Mouse (Mus musculus): ENCODE measurements at regions not wholly inside any gene's neighbourhood (a gene's known extent, or its start where the extent isn't known, plus 50 kb on each side); places are given as distances from the start of the nearest gene placed in this dataset.

DNA sequence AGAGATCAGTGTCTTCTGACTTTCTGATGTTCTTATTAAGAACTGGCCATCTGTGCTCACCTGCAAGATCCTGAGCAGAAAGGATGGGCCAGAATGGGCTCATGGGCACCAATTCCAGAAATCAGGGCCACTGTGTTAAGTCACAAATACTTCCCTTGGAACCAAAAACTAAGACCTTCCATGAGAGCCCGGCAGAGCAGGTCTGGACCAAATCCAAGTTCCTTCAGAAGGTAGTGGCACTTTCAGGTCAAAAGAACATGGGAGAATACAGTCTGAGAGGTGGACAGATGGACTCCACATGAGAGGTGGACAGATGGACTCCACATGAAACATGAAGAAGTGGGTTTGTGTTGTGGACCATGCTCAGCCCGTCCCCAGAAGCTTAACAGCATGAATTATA lies 180.4 kb downstream of the Abhd5 start:
- no peak for ATAC-seq (replicated peaks; ENCODE audit: extremely low read depth, insufficient read depth, low FRiP score)
- H3K27ac ChIP-seq (ENCODE audit: low read length), result no peak overlapping the region
- no peak overlapping the region for H3K4me2 ChIP-seq (ENCODE audit: low read depth, low read length)
- H3K9me3 ChIP-seq (replicated peaks; ENCODE audit: control insufficient read depth, low read length), result no peaks in the 10 kb centered on the region
- peaks cover 4% of the 10 kb centered on the region; the same call in 1 of the 2 replicates for H3K4me1 ChIP-seq (ENCODE audit: control insufficient read depth, insufficient read depth, low read length)
- no peak overlapping the region for H3K9ac ChIP-seq (ENCODE audit: low read length)
- 73% methylated on average over 2 of the region's 2 CpGs for WGBS
- no peaks in the 10 kb centered on the region for H3K36me3 ChIP-seq (ENCODE audit: control insufficient read depth, insufficient read depth)
- no peak overlapping the region for H3K4me3 ChIP-seq (ENCODE audit: low read length)
- H3K27me3 ChIP-seq (ENCODE audit: control insufficient read depth, insufficient read depth, low read length), result no peaks in the 10 kb centered on the region

DNA sequence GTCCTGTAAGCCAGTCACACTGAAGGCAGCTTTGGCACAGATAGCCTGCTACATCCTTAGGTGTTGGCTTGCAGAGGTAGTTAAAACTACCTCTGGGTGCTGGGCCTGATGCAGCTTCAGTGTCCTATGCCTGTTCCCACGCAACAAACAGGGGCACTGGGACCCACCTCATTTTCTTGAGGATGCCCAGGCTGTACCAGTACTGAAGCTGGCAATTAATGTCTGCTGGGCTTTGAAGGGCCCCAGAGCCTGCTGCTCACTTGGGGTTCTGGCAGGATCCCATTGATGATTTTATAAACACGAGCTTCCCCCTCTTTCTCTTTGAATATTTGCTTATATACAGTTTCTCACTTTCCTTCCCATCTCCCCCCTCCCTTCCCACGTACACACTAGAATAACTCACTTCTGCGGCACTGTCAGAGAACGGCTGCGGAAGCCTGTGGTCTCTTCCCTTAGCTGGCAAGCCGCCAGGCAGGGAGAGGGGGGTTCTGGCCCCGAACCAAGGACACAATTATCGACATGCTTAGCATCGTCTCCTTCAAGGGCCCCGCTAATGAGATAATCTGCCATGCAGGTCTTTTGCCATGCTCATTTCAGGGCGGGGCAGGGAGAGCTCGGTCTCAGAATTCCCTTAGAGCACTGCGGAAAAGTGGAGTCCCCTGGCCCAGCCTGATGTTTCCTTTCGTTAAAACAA lies 182.9 kb downstream of the Abhd5 start:
- no peak overlapping the region for H3K27ac ChIP-seq (ENCODE audit: low read length)
- no peak; the same call in 1 of the 2 replicates for ATAC-seq (replicated peaks; ENCODE audit: extremely low read depth, insufficient read depth, low FRiP score)
- no peaks in the 10 kb centered on the region for H3K9me3 ChIP-seq (replicated peaks; ENCODE audit: control insufficient read depth, low read length)
- peaks cover 4% of the 10 kb centered on the region; the same call in 1 of the 2 replicates for H3K4me1 ChIP-seq (ENCODE audit: control insufficient read depth, insufficient read depth, low read length)
- H3K36me3 ChIP-seq (ENCODE audit: control insufficient read depth, insufficient read depth), result no peaks in the 10 kb centered on the region
- 38% methylated on average over 15 of the region's 15 CpGs for WGBS
- H3K4me2 ChIP-seq (ENCODE audit: low read depth, low read length), result peak overlapping the region; percentile 18; the same call in 1 of the 2 replicates
- no peaks in the 10 kb centered on the region for H3K27me3 ChIP-seq (ENCODE audit: control insufficient read depth, insufficient read depth, low read length)
- no peak overlapping the region for H3K4me3 ChIP-seq (ENCODE audit: low read length)
- no peak overlapping the region for H3K9ac ChIP-seq (ENCODE audit: low read length)

- no peaks in the 10 kb centered on the region for H3K9me3 ChIP-seq (replicated peaks; ENCODE audit: control insufficient read depth, low read length)
- no peaks in the 10 kb centered on the region for H3K27me3 ChIP-seq (ENCODE audit: control insufficient read depth, insufficient read depth, low read length)
- H3K4me3 ChIP-seq (ENCODE audit: low read length), result no peak overlapping the region
- no peak overlapping the region for H3K4me2 ChIP-seq (ENCODE audit: low read depth, low read length)
- no peak for ATAC-seq (replicated peaks; ENCODE audit: extremely low read depth, insufficient read depth, low FRiP score)
- no peak overlapping the region for H3K9ac ChIP-seq (ENCODE audit: low read length)
- 52% methylated on average over 2 of the region's 2 CpGs for WGBS
- no peak overlapping the region for H3K27ac ChIP-seq (ENCODE audit: low read length)
- H3K4me1 ChIP-seq (ENCODE audit: control insufficient read depth, insufficient read depth, low read length), result peaks cover 4% of the 10 kb centered on the region; the same call in 1 of the 2 replicates
- no peaks in the 10 kb centered on the region for H3K36me3 ChIP-seq (ENCODE audit: control insufficient read depth, insufficient read depth)
These were observed 183.6 kb downstream of the Abhd5 start for GRCm38 (mm10) chr9:122534965-122535364.

- H3K36me3 ChIP-seq (ENCODE audit: control insufficient read depth, insufficient read depth), result no peaks in the 10 kb centered on the region
- no peak for ATAC-seq (replicated peaks; ENCODE audit: extremely low read depth, insufficient read depth, low FRiP score)
- no peak overlapping the region for H3K27ac ChIP-seq (ENCODE audit: low read length)
- H3K9ac ChIP-seq (ENCODE audit: low read length), result no peak overlapping the region
- no peaks in the 10 kb centered on the region for H3K27me3 ChIP-seq (ENCODE audit: control insufficient read depth, insufficient read depth, low read length)
- WGBS, result 25% methylated on average over 3 of the region's 3 CpGs
- no peaks in the 10 kb centered on the region for H3K4me1 ChIP-seq (ENCODE audit: control insufficient read depth, insufficient read depth, low read length)
- H3K4me3 ChIP-seq (ENCODE audit: low read length), result no peak overlapping the region
- H3K4me2 ChIP-seq (ENCODE audit: low read depth, low read length), result no peak overlapping the region
- no peaks in the 10 kb centered on the region for H3K9me3 ChIP-seq (replicated peaks; ENCODE audit: control insufficient read depth, low read length)
These were observed 188.7 kb downstream of the Abhd5 start for GRCm38 (mm10) chr9:122540091-122540490.

DNA sequence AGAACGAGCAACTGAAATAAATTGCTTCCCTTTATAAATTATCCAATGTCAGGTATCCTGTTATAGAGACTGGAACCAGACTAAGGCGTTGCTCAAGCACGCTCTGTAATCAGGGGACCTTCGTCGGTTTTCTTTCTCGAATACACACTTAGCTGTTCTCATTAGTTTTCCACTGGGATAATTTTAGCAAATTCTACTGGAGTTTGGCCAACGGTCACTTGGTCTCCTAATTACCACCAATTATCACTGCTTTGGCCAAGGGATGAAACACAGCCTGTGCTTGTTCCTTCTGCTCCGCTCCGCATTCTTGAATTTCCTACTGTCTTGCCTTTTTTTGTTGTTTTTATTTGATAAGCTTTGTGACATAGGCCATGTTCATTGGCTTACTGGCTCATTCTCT lies 191.1 kb upstream of the Topaz1 start:
- Histone ChIP-seq H3K4me3 (ENCODE audit: low read length) (no peak overlapping the region), H3K9me3 (replicated peaks; ENCODE audit: control insufficient read depth, low read length) (no peaks in the 10 kb centered on the region), H3K4me1 (ENCODE audit: control insufficient read depth, insufficient read depth, low read length) (no peaks in the 10 kb centered on the region), H3K9ac (ENCODE audit: low read length) (no peak overlapping the region), H3K27ac (ENCODE audit: low read length) (no peak overlapping the region), H3K27me3 (ENCODE audit: control insufficient read depth, insufficient read depth, low read length) (no peaks in the 10 kb centered on the region), H3K36me3 (ENCODE audit: control insufficient read depth, insufficient read depth) (no peaks in the 10 kb centered on the region), H3K4me2 (ENCODE audit: low read depth, low read length) (no peak overlapping the region)
- 77% methylated on average over 9 of the region's 9 CpGs for WGBS
- no peak for ATAC-seq (replicated peaks; ENCODE audit: extremely low read depth, insufficient read depth, low FRiP score)

- Histone ChIP-seq H3K9me3 (replicated peaks; ENCODE audit: control insufficient read depth, low read length) (no peaks in the 10 kb centered on the region), H3K27ac (ENCODE audit: low read length) (no peak overlapping the region), H3K4me2 (ENCODE audit: low read depth, low read length) (no peak overlapping the region), H3K36me3 (ENCODE audit: control insufficient read depth, insufficient read depth) (no peaks in the 10 kb centered on the region), H3K4me3 (ENCODE audit: low read length) (no peak overlapping the region), H3K4me1 (ENCODE audit: control insufficient read depth, insufficient read depth, low read length) (peaks cover 7% of the 10 kb centered on the region), H3K9ac (ENCODE audit: low read length) (no peak overlapping the region), H3K27me3 (ENCODE audit: control insufficient read depth, insufficient read depth, low read length) (peaks cover 52% of the 10 kb centered on the region)
- ATAC-seq (replicated peaks; ENCODE audit: extremely low read depth, insufficient read depth, low FRiP score), result no peak
- WGBS, result 69% methylated on average over 3 of the region's 3 CpGs
These were observed 181.1 kb upstream of the Topaz1 start for GRCm38 (mm10) chr9:122566060-122566459.

DNA sequence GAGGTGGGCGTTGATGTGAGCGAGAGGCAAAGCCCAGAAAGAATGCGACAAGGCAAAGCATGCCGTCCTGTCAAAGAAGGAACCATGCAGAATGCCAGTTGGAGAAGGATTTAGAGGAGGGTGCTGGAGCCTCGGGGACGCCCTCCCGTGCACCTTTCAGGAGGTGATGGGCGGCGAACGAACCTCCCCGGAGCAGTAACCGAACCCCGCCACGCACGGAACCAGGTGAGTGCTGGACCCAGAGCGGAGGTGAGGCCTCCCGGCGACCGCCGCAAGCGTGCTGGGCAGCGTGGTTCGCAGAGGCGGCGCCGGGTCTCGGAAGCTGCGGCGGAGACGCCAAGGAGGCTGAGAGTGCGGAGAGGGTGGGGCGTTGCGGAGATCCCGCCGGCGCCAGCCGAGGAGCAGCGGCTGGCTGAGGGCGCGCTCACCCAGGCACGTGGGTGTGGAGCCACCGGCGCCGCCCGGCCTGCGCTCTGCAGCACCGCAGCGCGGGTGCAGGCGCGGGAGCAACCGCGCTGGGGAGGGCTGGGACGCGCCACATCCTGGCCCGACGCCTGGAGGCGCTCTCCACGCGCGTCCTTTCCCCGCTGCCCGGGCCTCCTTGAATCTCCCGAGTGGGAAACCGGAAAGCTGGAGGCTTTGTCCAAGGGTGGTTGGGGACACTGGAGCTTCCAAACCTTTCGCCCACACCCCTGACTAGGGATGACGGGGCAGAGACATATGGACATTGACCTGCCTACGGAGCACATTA lies 178.3 kb upstream of the Topaz1 start:
- Histone ChIP-seq H3K9me3 (replicated peaks; ENCODE audit: control insufficient read depth, low read length) (no peaks in the 10 kb centered on the region), H3K4me3 (ENCODE audit: low read length) (peak overlapping the region; percentile 45), H3K36me3 (ENCODE audit: control insufficient read depth, insufficient read depth) (no peaks in the 10 kb centered on the region), H3K4me2 (ENCODE audit: low read depth, low read length) (peak overlapping the region; percentile 65), H3K27ac (ENCODE audit: low read length) (no peak overlapping the region), H3K4me1 (ENCODE audit: control insufficient read depth, insufficient read depth, low read length) (peaks cover 13% of the 10 kb centered on the region), H3K27me3 (ENCODE audit: control insufficient read depth, insufficient read depth, low read length) (peaks cover 76% of the 10 kb centered on the region), H3K9ac (ENCODE audit: low read length) (no peak overlapping the region)
- ATAC-seq (replicated peaks; ENCODE audit: extremely low read depth, insufficient read depth, low FRiP score), result no peak
- WGBS, result under 1% methylated on average over 65 of the region's 68 CpGs

DNA sequence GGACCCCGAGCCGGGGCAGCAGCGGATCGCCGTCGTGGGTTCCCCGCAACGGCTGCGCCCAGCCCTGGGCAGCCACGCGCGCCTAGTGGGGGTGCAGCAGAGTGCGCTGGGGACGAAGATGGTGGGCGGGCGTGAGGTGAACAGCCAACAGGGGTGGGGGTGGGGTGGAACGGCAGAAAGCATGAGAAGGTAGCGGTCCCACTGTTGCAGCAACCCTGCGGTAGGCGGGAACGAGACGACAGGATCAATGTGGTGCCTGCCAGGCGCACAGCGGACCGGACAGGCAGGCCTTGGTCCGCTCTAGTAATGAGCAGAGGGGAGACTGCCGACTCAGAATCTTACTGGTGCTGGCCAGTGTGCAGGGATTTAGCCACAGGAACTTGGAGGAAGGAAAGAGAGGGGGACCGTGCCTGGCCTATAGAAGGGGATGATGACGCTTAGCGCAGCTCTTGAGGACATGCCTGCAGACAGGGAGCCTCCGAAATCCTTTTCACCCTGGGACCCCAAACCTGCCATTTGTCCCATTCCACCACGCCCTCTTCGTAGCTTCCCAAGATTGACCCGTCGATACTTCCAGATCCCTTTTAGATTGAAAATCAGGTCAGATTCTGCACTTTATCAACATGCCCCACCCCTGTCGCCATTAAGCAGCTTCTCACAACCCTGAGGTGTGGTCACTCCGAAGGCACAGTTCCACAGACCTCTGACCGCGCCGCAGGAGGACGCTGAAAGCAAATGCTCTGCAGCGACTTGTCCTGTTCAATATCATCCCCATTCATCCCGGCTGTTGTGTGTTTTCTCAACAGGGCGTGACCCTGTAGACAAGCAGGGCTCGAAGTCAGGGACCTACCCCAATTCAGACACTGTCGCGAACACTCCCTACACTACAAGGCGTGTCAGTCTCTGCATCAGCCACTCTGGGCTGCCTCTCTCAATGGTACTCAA lies 177.4 kb upstream of the Topaz1 start:
- 2% methylated on average over 48 of the region's 48 CpGs for WGBS
- Histone ChIP-seq H3K9me3 (replicated peaks; ENCODE audit: control insufficient read depth, low read length) (no peaks in the 10 kb centered on the region), H3K4me2 (ENCODE audit: low read depth, low read length) (peak overlapping the region; percentile 65), H3K27ac (ENCODE audit: low read length) (no peak overlapping the region), H3K4me3 (ENCODE audit: low read length) (peak overlapping the region; percentile 45), H3K36me3 (ENCODE audit: control insufficient read depth, insufficient read depth) (no peaks in the 10 kb centered on the region), H3K4me1 (ENCODE audit: control insufficient read depth, insufficient read depth, low read length) (peaks cover 13% of the 10 kb centered on the region), H3K9ac (ENCODE audit: low read length) (no peak overlapping the region), H3K27me3 (ENCODE audit: control insufficient read depth, insufficient read depth, low read length) (peaks cover 83% of the 10 kb centered on the region)
- no peak for ATAC-seq (replicated peaks; ENCODE audit: extremely low read depth, insufficient read depth, low FRiP score)
